Mouse (Mus musculus): ENCODE measurements around the gene Nanog. TPM values are rescaled to one million over a fixed set of nuclear protein-coding genes. Genes with fewer than 3 reads are reported as not detected.
"Not testable (repeated sequence)": the region's sequence is repeated elsewhere in the genome, so short reads cannot be mapped to it uniquely, and the experiment has no call there.

Nanog gene
- polyA plus RNA-seq, 1 experiment from 2014 or later: 0.21 TPM

DNA sequence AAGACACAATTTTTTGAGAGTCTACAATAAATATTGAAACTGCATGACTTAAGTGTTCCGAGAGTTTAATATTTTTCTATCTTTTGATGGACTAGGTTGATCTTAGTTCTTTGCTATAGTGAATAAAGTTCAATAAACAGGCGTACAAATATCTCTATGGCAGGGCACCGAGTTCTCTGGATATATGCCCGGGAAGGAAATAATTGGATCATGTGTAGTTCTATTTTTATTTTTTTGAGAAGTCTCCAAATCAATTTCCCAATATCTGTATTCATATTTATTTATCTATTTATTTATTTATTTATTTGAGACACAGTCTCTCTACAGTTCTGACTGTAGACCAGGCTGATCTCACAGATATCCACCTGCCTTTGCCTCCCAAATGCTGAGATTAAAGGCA is 36.4 kb upstream of the Nanog start:
- no peaks in the 10 kb centered on the region for H3K9me3 ChIP-seq

DNA sequence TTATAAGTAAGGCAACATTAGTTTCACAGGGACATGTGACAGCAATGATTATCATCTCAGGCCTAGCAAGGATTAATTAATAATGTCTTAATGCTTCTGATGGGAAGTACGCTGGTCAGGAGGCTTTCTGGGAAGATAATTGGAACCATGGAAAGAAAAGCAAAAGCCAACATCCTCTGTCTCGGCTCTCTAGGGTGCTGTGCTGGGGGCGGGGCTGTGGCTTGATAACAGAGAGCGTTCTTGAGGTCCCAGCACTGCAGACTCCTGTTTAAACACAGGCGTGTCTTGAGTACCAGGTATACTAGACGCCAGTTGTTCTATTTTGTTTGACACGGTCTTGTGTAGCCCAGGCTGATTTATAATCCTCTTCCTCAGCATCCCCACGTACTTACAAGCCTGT is 34.5 kb upstream of the Nanog start:
- WGBS: 73% methylated on average over 8 of the region's 8 CpGs
- peaks cover 8% of the 10 kb centered on the region for H3K4me1 ChIP-seq (replicated peaks)
- no peak overlapping the region for H3K27ac ChIP-seq
- H3K4me3 ChIP-seq: no peak overlapping the region
- no peak for ATAC-seq (ENCODE audit: low FRiP score)
- H3K4me2 ChIP-seq: no peak overlapping the region
- H3K9me3 ChIP-seq: no peaks in the 10 kb centered on the region
- no peak overlapping the region for H3K9ac ChIP-seq
- no peaks in the 10 kb centered on the region for H3K36me3 ChIP-seq
- no peaks in the 10 kb centered on the region for H3K27me3 ChIP-seq

More for the DNA sequence above, 36.4 kb upstream of the Nanog start:
- no peaks in the 10 kb centered on the region for H3K27me3 ChIP-seq
- 92% methylated on average over 4 of the region's 4 CpGs for WGBS
- no peak overlapping the region for H3K9ac ChIP-seq
- H3K27ac ChIP-seq: no peak overlapping the region
- no peak overlapping the region for H3K4me3 ChIP-seq
- H3K36me3 ChIP-seq: no peaks in the 10 kb centered on the region
- ATAC-seq (ENCODE audit: low FRiP score): no peak
- H3K4me2 ChIP-seq: no peak overlapping the region
- H3K4me1 ChIP-seq (replicated peaks): peaks cover 8% of the 10 kb centered on the region

GRCm38 (mm10) chr6:122682646-122683045 is 24.6 kb upstream of the Nanog start:
- no peak overlapping the region for H3K4me2 ChIP-seq
- H3K9ac ChIP-seq: no peak overlapping the region
- 93% methylated on average over 3 of the region's 3 CpGs for WGBS
- H3K27ac ChIP-seq: no peak overlapping the region
- no peaks in the 10 kb centered on the region for H3K36me3 ChIP-seq
- H3K27me3 ChIP-seq: no peaks in the 10 kb centered on the region
- ATAC-seq (ENCODE audit: low FRiP score): no peak
- no peaks in the 10 kb centered on the region for H3K4me1 ChIP-seq (replicated peaks)
- no peaks in the 10 kb centered on the region for H3K9me3 ChIP-seq
- no peak overlapping the region for H3K4me3 ChIP-seq

DNA sequence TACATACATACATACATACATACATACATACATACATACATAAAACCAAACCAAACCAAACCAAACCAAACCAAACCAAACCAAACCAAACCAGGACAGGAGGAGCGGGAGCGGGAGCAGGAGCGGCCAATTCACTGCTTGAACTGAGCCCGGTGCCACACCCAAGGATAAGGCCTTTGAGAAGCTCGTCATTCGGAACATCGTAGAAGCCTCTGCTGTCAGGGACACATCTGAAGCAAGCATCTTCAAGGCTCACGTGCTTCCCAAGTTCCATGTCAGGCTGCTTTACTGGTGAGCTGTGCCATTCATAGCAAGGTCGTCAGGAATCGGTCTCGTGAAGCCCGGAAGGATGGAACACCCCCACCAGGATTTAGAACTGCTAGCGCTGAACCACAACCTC is 20.6 kb upstream of the Nanog start:
- no peaks in the 10 kb centered on the region for H3K4me1 ChIP-seq (replicated peaks)
- no peaks in the 10 kb centered on the region for H3K9me3 ChIP-seq
- H3K36me3 ChIP-seq: no peaks in the 10 kb centered on the region
- H3K9ac ChIP-seq: no peak overlapping the region
- H3K27me3 ChIP-seq: no peaks in the 10 kb centered on the region
- 94% methylated on average over 13 of the region's 13 CpGs for WGBS
- no peak overlapping the region for H3K4me3 ChIP-seq
- ATAC-seq (ENCODE audit: low FRiP score): no peak
- H3K27ac ChIP-seq: no peak overlapping the region
- H3K4me2 ChIP-seq: no peak overlapping the region

GRCm38 (mm10) chr6:122689411-122690055 is 17.8 kb upstream of the Nanog start:
- H3K27me3 ChIP-seq: no peaks in the 10 kb centered on the region
- no peak for ATAC-seq (ENCODE audit: low FRiP score)
- no peaks in the 10 kb centered on the region for H3K9me3 ChIP-seq
- H3K4me2 ChIP-seq: no peak overlapping the region
- WGBS: 82% methylated on average over 6 of the region's 6 CpGs
- no peak overlapping the region for H3K27ac ChIP-seq
- no peaks in the 10 kb centered on the region for H3K4me1 ChIP-seq (replicated peaks)
- no peaks in the 10 kb centered on the region for H3K36me3 ChIP-seq
- no peak overlapping the region for H3K4me3 ChIP-seq
- no peak overlapping the region for H3K9ac ChIP-seq

- Histone ChIP-seq H3K4me1 (replicated peaks) (no peaks in the 10 kb centered on the region), H3K36me3 (no peaks in the 10 kb centered on the region), H3K4me2 (no peak overlapping the region), H3K27ac (no peak overlapping the region), H3K9me3 (no peaks in the 10 kb centered on the region), H3K27me3 (no peaks in the 10 kb centered on the region), H3K4me3 (no peak overlapping the region), H3K9ac (no peak overlapping the region)
- 86% methylated on average over 5 of the region's 5 CpGs for WGBS
- no peak for ATAC-seq (ENCODE audit: low FRiP score)
Observed at GRCm38 (mm10) chr6:122690082-122690481, 17.2 kb upstream of the Nanog start.

GRCm38 (mm10) chr6:122695398-122695797 is 11.9 kb upstream of the Nanog start:
- H3K27ac ChIP-seq: no peak overlapping the region
- WGBS: 93% methylated on average over 3 of the region's 3 CpGs
- ATAC-seq (ENCODE audit: low FRiP score): no peak

GRCm38 (mm10) chr6:122699628-122700027 is 7.7 kb upstream of the Nanog start:
- ATAC-seq (ENCODE audit: low FRiP score); H3K9me3 ChIP-seq; H3K27me3 ChIP-seq; H3K4me3 ChIP-seq; H3K4me2 ChIP-seq; H3K4me1 ChIP-seq (replicated peaks); H3K36me3 ChIP-seq; H3K9ac ChIP-seq; H3K27ac ChIP-seq: not testable (repeated sequence)
- 95% methylated on average over 2 of the region's 2 CpGs for WGBS

More at GRCm38 (mm10) chr6:122695398-122695797, 11.9 kb upstream of the Nanog start:
- Histone ChIP-seq H3K4me2 (no peak overlapping the region), H3K4me1 (replicated peaks) (no peaks in the 10 kb centered on the region), H3K4me3 (no peak overlapping the region), H3K9ac (no peak overlapping the region), H3K9me3 (no peaks in the 10 kb centered on the region), H3K36me3 (no peaks in the 10 kb centered on the region), H3K27me3 (no peaks in the 10 kb centered on the region)

- Histone ChIP-seq H3K9me3 (no peaks in the 10 kb centered on the region), H3K27ac (no peak overlapping the region), H3K9ac (no peak overlapping the region), H3K4me3 (no peak overlapping the region), H3K4me1 (replicated peaks) (peaks cover 9% of the 10 kb centered on the region), H3K4me2 (no peak overlapping the region), H3K36me3 (no peaks in the 10 kb centered on the region), H3K27me3 (0 out of 2 replicates have a peak, but pooled peaks cover 8% of the 10 kb centered on the region)
- ATAC-seq (ENCODE audit: low FRiP score): no peak
- WGBS: 87% methylated on average over 5 of the region's 5 CpGs
Observed at GRCm38 (mm10) chr6:122701816-122702215, 5.5 kb upstream of the Nanog start.

DNA sequence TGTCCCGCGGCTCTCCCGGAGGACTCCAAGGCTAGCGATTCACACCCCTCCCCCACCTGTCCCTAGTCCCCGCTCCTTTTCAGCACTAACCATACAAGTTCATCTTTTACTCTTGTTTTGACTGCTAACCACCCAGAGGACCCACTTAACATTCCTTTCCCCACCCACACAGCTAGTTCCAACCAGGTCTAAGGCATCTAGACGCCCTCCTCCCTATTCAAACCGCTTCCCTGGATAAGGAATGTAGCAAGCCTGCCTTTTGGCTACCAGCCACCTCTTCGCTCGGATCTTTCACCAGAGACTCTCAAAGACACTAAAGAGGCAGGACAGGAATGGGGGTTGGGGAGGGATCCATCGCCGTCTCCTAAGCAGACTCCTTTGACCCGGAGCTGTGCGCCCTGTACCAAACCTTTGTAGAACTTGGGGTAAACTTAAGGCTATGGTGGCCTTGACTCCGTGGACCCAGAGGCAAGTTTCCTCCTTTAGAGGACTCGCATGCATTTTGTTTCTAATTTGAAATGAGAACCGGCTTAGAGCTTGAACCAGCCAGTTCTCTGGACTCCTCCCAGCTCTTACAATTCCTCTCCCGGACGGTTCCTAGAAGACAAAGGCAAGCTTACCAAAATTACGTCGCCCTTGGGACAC is 4.7 kb upstream of the Nanog start:
- peaks cover 9% of the 10 kb centered on the region for H3K4me1 ChIP-seq (replicated peaks)
- H3K4me3 ChIP-seq: peak overlapping the region; percentile 17; the same call in 1 of the 2 replicates
- H3K27me3 ChIP-seq: peaks cover 13% of the 10 kb centered on the region; the same call in 1 of the 2 replicates
- H3K4me2 ChIP-seq: peak overlapping the region; percentile 48
- no peaks in the 10 kb centered on the region for H3K9me3 ChIP-seq
- H3K9ac ChIP-seq: no peak overlapping the region
- ATAC-seq (ENCODE audit: low FRiP score): peak; percentile 85
- H3K27ac ChIP-seq: peak overlapping the region; percentile 55; the same call in 1 of the 2 replicates
- H3K36me3 ChIP-seq: no peaks in the 10 kb centered on the region
- WGBS: 4% methylated on average over 20 of the region's 20 CpGs

GRCm38 (mm10) chr6:122703251-122703650 is 4.0 kb upstream of the Nanog start:
- H3K4me3 ChIP-seq: no peak overlapping the region
- 12% methylated on average over 6 of the region's 6 CpGs for WGBS
- H3K4me2 ChIP-seq: peak overlapping the region; percentile 48; the same call in 1 of the 2 replicates
- H3K27me3 ChIP-seq: peaks cover 16% of the 10 kb centered on the region
- ATAC-seq (ENCODE audit: low FRiP score): no peak
- H3K9ac ChIP-seq: no peak overlapping the region
- H3K36me3 ChIP-seq: no peaks in the 10 kb centered on the region
- peaks cover 9% of the 10 kb centered on the region for H3K4me1 ChIP-seq (replicated peaks)
- no peaks in the 10 kb centered on the region for H3K9me3 ChIP-seq
- no peak overlapping the region for H3K27ac ChIP-seq

DNA sequence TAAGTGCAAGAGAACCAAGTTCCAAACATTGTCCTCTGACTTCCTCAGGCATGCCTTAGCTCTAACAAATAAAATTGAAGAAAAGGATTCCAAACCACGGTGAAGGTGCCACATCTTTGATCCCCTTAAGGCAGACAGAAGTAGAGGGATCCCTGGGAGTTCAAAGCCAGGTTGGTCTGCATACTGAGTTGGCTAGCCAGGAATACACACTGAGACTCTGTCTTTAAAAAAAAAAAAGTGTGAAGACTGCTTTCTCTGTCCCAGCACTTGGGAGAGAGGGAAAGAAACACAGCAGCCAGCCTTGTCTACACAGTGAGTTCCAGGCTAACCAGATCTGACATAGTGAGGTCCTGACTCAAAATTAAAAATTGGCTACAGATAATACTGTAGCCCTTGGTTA is 3.6 kb upstream of the Nanog start:
- ATAC-seq (ENCODE audit: low FRiP score): no peak
- no peak overlapping the region for H3K4me2 ChIP-seq
- peaks cover 9% of the 10 kb centered on the region for H3K4me1 ChIP-seq (replicated peaks)
- H3K9me3 ChIP-seq: no peaks in the 10 kb centered on the region
- H3K27ac ChIP-seq: no peak overlapping the region
- 13% methylated on average over 1 of the region's 1 CpGs for WGBS
- H3K27me3 ChIP-seq: peaks cover 18% of the 10 kb centered on the region
- H3K4me3 ChIP-seq: no peak overlapping the region
- no peak overlapping the region for H3K9ac ChIP-seq
- no peaks in the 10 kb centered on the region for H3K36me3 ChIP-seq

DNA sequence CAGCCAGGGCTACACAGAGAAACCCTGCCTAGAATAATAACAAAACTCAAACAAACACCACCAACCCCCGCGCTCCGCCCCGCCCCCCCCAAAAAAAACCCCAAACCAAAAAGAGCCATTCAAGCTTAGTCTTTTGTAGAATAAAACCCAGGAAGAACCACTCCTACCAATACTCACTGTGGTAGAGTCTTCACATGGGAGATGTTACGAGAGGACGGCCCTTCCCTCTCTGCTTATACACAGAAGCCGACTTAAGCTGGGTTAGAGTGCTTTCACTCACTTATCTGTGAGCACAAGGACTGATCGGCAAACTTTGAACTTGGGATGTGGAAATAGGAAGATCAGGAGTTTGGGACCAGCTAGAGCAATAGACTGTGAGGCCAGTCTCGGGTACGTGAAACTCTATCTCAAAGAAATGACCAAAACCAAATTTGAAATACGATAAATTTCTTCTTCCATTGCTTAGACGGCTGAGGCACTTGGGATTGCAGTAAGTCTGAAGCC is 900 bp upstream of the Nanog start:
- peaks cover 18% of the 10 kb centered on the region for H3K27me3 ChIP-seq
- no peak for ATAC-seq (ENCODE audit: low FRiP score)
- H3K9me3 ChIP-seq: no peaks in the 10 kb centered on the region
- H3K4me3 ChIP-seq: no peak overlapping the region
- H3K27ac ChIP-seq: no peak overlapping the region
- no peak overlapping the region for H3K9ac ChIP-seq
- WGBS: 68% methylated on average over 12 of the region's 12 CpGs
- no peaks in the 10 kb centered on the region for H3K36me3 ChIP-seq
- H3K4me1 ChIP-seq (replicated peaks): peaks cover 9% of the 10 kb centered on the region
- H3K4me2 ChIP-seq: no peak overlapping the region

Measured in hindbrain, embryonic 13.5 days (tissue).